Mouse (Mus musculus): ENCODE results near the gene Flrt1. TPM values are rescaled to one million over a fixed set of nuclear protein-coding genes. Genes with fewer than 3 reads are reported as not detected.

The Flrt1 gene
- polyA plus RNA-seq, 1 experiment from 2014 or later, result 5.6 TPM

- no peak overlapping the region for H3K4me2 ChIP-seq (replicated peaks; ENCODE audit: low read depth, low read length)
- no peak for ATAC-seq (ENCODE audit: low FRiP score)
- no peaks in the 10 kb centered on the region for H3K36me3 ChIP-seq (ENCODE audit: control insufficient read depth, insufficient read depth, low read length)
- peaks cover 6% of the 10 kb centered on the region; the same call in 1 of the 2 replicates for H3K4me1 ChIP-seq (replicated peaks; ENCODE audit: control insufficient read depth, insufficient read depth, low read length)
- 72% methylated on average over 1 of the region's 1 CpGs for WGBS
- no peaks in the 10 kb centered on the region for H3K9me3 ChIP-seq (ENCODE audit: control insufficient read depth, low read length)
- no peak overlapping the region for H3K4me3 ChIP-seq (ENCODE audit: low read depth, low read length)
- DNase-seq (ENCODE audit: low spot score), result no peak
- H3K9ac ChIP-seq (ENCODE audit: low read depth, low read length), result no peak overlapping the region
- H3K27ac ChIP-seq (ENCODE audit: low read depth, low read length), result no peak overlapping the region
- no peaks in the 10 kb centered on the region for H3K27me3 ChIP-seq (ENCODE audit: control insufficient read depth, insufficient read depth, low read length)
Measured at GRCm38 (mm10) chr19:7126209-7126608, 20.7 kb upstream of the Flrt1 start.

- 83% methylated on average over 4 of the region's 4 CpGs for WGBS
- ATAC-seq (ENCODE audit: low FRiP score) (no peak), DNase-seq (ENCODE audit: low spot score) (no peak)
- Histone ChIP-seq H3K4me1 (replicated peaks; ENCODE audit: control insufficient read depth, insufficient read depth, low read length) (peaks cover 6% of the 10 kb centered on the region; the same call in 1 of the 2 replicates), H3K27me3 (ENCODE audit: control insufficient read depth, insufficient read depth, low read length) (no peaks in the 10 kb centered on the region), H3K36me3 (ENCODE audit: control insufficient read depth, insufficient read depth, low read length) (no peaks in the 10 kb centered on the region), H3K4me2 (replicated peaks; ENCODE audit: low read depth, low read length) (no peak overlapping the region), H3K9ac (ENCODE audit: low read depth, low read length) (no peak overlapping the region), H3K9me3 (ENCODE audit: control insufficient read depth, low read length) (no peaks in the 10 kb centered on the region), H3K4me3 (ENCODE audit: low read depth, low read length) (no peak overlapping the region), H3K27ac (ENCODE audit: low read depth, low read length) (no peak overlapping the region)
Measured at GRCm38 (mm10) chr19:7125526-7126156, 20.1 kb upstream of the Flrt1 start.

- no peaks in the 10 kb centered on the region; the same call in 1 of the 2 replicates for H3K27me3 ChIP-seq (ENCODE audit: control insufficient read depth, insufficient read depth, low read length)
- H3K4me3 ChIP-seq (ENCODE audit: low read depth, low read length), result no peak overlapping the region
- no peak overlapping the region for H3K27ac ChIP-seq (ENCODE audit: low read depth, low read length)
- H3K36me3 ChIP-seq (ENCODE audit: control insufficient read depth, insufficient read depth, low read length), result no peaks in the 10 kb centered on the region
- DNase-seq (ENCODE audit: low spot score), result no peak
- peaks cover 3% of the 10 kb centered on the region; the same call in 1 of the 2 replicates for H3K4me1 ChIP-seq (replicated peaks; ENCODE audit: control insufficient read depth, insufficient read depth, low read length)
- no peak for ATAC-seq (ENCODE audit: low FRiP score)
- no peak overlapping the region for H3K4me2 ChIP-seq (replicated peaks; ENCODE audit: low read depth, low read length)
- no peaks in the 10 kb centered on the region for H3K9me3 ChIP-seq (ENCODE audit: control insufficient read depth, low read length)
- WGBS, result 45% methylated on average over 10 of the region's 10 CpGs
- H3K9ac ChIP-seq (ENCODE audit: low read depth, low read length), result 0 out of 2 replicates have a peak overlapping the region, but pooled peaks have one; percentile 33
Measured at GRCm38 (mm10) chr19:7122698-7123306, 17.3 kb upstream of the Flrt1 start.

GRCm38 (mm10) chr19:7122277-7122676 is 16.7 kb upstream of the Flrt1 start:
- no peak for ATAC-seq (ENCODE audit: low FRiP score)

GRCm38 (mm10) chr19:7121252-7121651 is 15.7 kb upstream of the Flrt1 start:
- H3K4me2 ChIP-seq (replicated peaks; ENCODE audit: low read depth, low read length), result no peak overlapping the region
- 60% methylated on average over 11 of the region's 11 CpGs for WGBS
- H3K9me3 ChIP-seq (ENCODE audit: control insufficient read depth, low read length), result no peaks in the 10 kb centered on the region
- no peak overlapping the region for H3K27ac ChIP-seq (ENCODE audit: low read depth, low read length)
- peaks cover 5% of the 10 kb centered on the region; the same call in 1 of the 2 replicates for H3K4me1 ChIP-seq (replicated peaks; ENCODE audit: control insufficient read depth, insufficient read depth, low read length)
- H3K27me3 ChIP-seq (ENCODE audit: control insufficient read depth, insufficient read depth, low read length), result no peaks in the 10 kb centered on the region; the same call in 1 of the 2 replicates
- no peak overlapping the region for H3K9ac ChIP-seq (ENCODE audit: low read depth, low read length)
- ATAC-seq (ENCODE audit: low FRiP score) (no peak), DNase-seq (ENCODE audit: low spot score) (no peak)
- no peak overlapping the region for H3K4me3 ChIP-seq (ENCODE audit: low read depth, low read length)
- H3K36me3 ChIP-seq (ENCODE audit: control insufficient read depth, insufficient read depth, low read length), result no peaks in the 10 kb centered on the region

More at GRCm38 (mm10) chr19:7122277-7122676, 16.7 kb upstream of the Flrt1 start:
- no peak for DNase-seq (ENCODE audit: low spot score)
- Histone ChIP-seq H3K9ac (ENCODE audit: low read depth, low read length) (no peak overlapping the region), H3K4me2 (replicated peaks; ENCODE audit: low read depth, low read length) (no peak overlapping the region), H3K4me1 (replicated peaks; ENCODE audit: control insufficient read depth, insufficient read depth, low read length) (peaks cover 3% of the 10 kb centered on the region; the same call in 1 of the 2 replicates), H3K27ac (ENCODE audit: low read depth, low read length) (no peak overlapping the region; the same call in 1 of the 2 replicates), H3K4me3 (ENCODE audit: low read depth, low read length) (no peak overlapping the region), H3K27me3 (ENCODE audit: control insufficient read depth, insufficient read depth, low read length) (no peaks in the 10 kb centered on the region; the same call in 1 of the 2 replicates), H3K36me3 (ENCODE audit: control insufficient read depth, insufficient read depth, low read length) (no peaks in the 10 kb centered on the region), H3K9me3 (ENCODE audit: control insufficient read depth, low read length) (no peaks in the 10 kb centered on the region)
- 70% methylated on average over 4 of the region's 4 CpGs for WGBS

- no peak for DNase-seq (ENCODE audit: low spot score)
- ATAC-seq (ENCODE audit: low FRiP score), result no peak
- 72% methylated on average over 8 of the region's 8 CpGs for WGBS
- H3K9ac ChIP-seq (ENCODE audit: low read depth, low read length), result no peak overlapping the region
- no peak overlapping the region for H3K4me2 ChIP-seq (replicated peaks; ENCODE audit: low read depth, low read length)
- H3K36me3 ChIP-seq (ENCODE audit: control insufficient read depth, insufficient read depth, low read length), result no peaks in the 10 kb centered on the region
- no peaks in the 10 kb centered on the region for H3K9me3 ChIP-seq (ENCODE audit: control insufficient read depth, low read length)
- H3K27ac ChIP-seq (ENCODE audit: low read depth, low read length), result 0 out of 2 replicates have a peak overlapping the region, but pooled peaks have one; percentile 24
- peaks cover 2% of the 10 kb centered on the region; the same call in 1 of the 2 replicates for H3K27me3 ChIP-seq (ENCODE audit: control insufficient read depth, insufficient read depth, low read length)
- H3K4me1 ChIP-seq (replicated peaks; ENCODE audit: control insufficient read depth, insufficient read depth, low read length), result peaks cover 14% of the 10 kb centered on the region
- no peak overlapping the region for H3K4me3 ChIP-seq (ENCODE audit: low read depth, low read length)
Measured at GRCm38 (mm10) chr19:7117653-7118307, 12.3 kb upstream of the Flrt1 start.

GRCm38 (mm10) chr19:7117141-7117540 is 11.6 kb upstream of the Flrt1 start:
- H3K4me3 ChIP-seq (ENCODE audit: low read depth, low read length), result no peak overlapping the region
- 76% methylated on average over 4 of the region's 4 CpGs for WGBS
- peaks cover 2% of the 10 kb centered on the region; the same call in 1 of the 2 replicates for H3K27me3 ChIP-seq (ENCODE audit: control insufficient read depth, insufficient read depth, low read length)
- no peak overlapping the region for H3K9ac ChIP-seq (ENCODE audit: low read depth, low read length)
- H3K27ac ChIP-seq (ENCODE audit: low read depth, low read length), result no peak overlapping the region
- ATAC-seq (ENCODE audit: low FRiP score), result no peak
- H3K4me2 ChIP-seq (replicated peaks; ENCODE audit: low read depth, low read length), result no peak overlapping the region
- peaks cover 11% of the 10 kb centered on the region for H3K4me1 ChIP-seq (replicated peaks; ENCODE audit: control insufficient read depth, insufficient read depth, low read length)
- H3K36me3 ChIP-seq (ENCODE audit: control insufficient read depth, insufficient read depth, low read length), result no peaks in the 10 kb centered on the region
- no peak for DNase-seq (ENCODE audit: low spot score)
- H3K9me3 ChIP-seq (ENCODE audit: control insufficient read depth, low read length), result no peaks in the 10 kb centered on the region

- Histone ChIP-seq H3K36me3 (ENCODE audit: control insufficient read depth, insufficient read depth, low read length) (no peaks in the 10 kb centered on the region), H3K4me3 (ENCODE audit: low read depth, low read length) (no peak overlapping the region), H3K4me1 (replicated peaks; ENCODE audit: control insufficient read depth, insufficient read depth, low read length) (peaks cover 11% of the 10 kb centered on the region), H3K9ac (ENCODE audit: low read depth, low read length) (no peak overlapping the region), H3K4me2 (replicated peaks; ENCODE audit: low read depth, low read length) (no peak overlapping the region), H3K27ac (ENCODE audit: low read depth, low read length) (no peak overlapping the region), H3K9me3 (ENCODE audit: control insufficient read depth, low read length) (no peaks in the 10 kb centered on the region), H3K27me3 (ENCODE audit: control insufficient read depth, insufficient read depth, low read length) (peaks cover 2% of the 10 kb centered on the region; the same call in 1 of the 2 replicates)
- ATAC-seq (ENCODE audit: low FRiP score) (no peak), DNase-seq (ENCODE audit: low spot score) (no peak)
- 74% methylated on average over 4 of the region's 4 CpGs for WGBS
Measured at GRCm38 (mm10) chr19:7116038-7116731, 10.7 kb upstream of the Flrt1 start.

Measured in hindbrain, embryonic 11.5 days (tissue).